Mouse (Mus musculus) right cerebral cortex, postnatal 25 days (tissue): ENCODE measurements at regions not wholly inside any gene's neighbourhood (a gene's known extent, or its start where the extent isn't known, plus 50 kb on each side); places are given as distances from the start of the nearest gene placed in this dataset.

Source experiments
- DNase-seq: peaks from one replicate; pipeline ENCODE4 v3.0.0; 2022

DNA sequence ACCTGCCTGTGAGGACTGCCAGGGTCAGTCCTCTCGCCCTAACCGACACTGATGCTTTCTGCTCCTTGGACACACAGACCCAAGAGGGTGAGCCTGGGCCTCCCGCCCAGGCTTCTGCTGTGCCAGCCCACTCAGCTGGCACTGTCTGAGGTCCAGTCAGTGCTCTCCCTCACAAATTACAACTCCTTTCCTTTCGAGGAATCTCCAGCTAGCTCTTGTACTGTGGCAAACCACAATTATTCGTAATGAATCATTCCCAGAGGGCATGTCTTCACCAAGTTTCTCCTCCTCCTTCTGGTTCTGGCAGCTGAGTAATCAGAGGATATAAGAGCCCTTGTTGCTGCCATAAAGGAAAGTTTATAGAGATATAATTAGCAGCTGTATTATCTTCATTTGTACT lies 155.2 kb downstream of the 9530068E07Rik start:
- DNase-seq = no peak

DNA sequence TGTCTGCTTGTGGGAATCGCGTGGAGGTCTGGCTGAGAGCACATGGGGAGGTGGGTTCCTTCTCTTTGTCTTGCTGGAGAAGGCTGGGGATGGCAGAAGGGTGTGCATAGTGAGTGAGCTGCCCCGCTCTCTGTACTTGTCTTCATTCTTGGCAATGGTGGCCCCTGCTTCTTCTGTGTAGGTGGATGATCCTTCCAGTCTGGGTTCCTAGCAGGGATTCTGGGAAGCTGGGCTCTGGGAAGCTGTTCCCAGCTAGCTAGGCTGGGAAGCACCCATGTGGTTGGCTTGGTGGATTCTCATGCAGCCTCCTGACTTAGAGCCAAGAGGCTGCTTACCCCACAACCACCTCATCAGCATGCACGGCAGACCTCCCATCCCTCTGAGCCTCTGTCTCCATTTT lies 156.6 kb downstream of the 9530068E07Rik start:
- no peak for DNase-seq

DNA sequence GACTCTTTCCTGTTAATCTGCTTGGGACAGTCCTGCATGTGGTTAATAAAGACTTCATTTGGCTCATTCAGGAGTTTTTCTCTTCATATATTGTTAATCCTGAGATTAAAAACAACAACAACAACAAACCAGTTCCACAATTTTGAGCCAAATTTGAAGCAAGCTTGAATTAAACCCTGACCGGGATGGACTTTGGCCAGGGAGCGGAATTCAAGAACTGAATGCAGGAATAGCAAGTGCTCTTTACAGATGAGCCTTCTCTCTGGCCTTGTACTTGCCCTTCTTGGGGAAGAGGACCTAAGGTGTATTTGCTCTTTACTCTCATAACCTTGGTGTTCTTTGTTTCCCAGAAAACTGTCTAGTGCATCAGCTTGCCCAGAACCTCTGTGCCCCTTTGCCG lies 161.6 kb downstream of the 9530068E07Rik start:
- no peak for DNase-seq

DNA sequence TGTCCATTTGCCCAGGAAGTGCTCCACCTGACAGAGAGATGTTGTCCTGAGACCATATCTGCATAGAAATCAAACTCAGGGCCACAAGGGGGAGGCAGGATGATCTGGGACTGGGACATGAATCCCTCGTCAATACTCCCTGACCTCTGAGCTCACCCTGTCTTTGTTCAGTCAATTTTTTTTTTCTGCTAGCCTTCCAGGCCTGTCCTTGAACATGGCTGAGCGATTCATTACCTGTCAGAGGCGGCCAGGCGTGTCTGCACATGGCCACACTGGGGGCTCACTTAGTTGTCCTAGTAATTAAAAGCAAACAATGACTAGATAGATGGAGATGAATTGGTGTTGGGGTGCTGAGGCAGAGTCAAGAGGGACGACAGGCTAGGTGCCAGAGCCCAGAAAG lies 162.6 kb downstream of the 9530068E07Rik start:
- no peak for DNase-seq

DNA sequence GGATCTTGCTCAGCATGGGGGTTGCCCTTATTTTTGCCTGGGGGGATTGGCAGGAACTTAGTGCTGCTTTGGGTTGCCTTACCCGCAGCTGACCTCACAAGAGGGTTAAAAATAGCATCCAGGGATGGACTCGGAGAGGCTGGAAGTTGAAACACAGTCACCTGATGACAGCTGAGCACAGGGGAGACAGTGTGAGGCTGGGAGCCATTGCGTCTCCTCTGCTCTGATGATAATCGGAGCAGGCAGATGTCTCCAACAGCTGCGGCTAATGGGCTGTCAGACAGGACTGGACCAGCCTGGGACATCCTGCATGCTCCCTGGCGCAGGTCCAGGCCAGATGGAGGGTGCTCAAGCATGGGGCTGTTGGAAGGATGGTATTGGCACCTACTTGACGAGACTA lies 165.1 kb downstream of the 9530068E07Rik start:
- no peak for DNase-seq

DNA sequence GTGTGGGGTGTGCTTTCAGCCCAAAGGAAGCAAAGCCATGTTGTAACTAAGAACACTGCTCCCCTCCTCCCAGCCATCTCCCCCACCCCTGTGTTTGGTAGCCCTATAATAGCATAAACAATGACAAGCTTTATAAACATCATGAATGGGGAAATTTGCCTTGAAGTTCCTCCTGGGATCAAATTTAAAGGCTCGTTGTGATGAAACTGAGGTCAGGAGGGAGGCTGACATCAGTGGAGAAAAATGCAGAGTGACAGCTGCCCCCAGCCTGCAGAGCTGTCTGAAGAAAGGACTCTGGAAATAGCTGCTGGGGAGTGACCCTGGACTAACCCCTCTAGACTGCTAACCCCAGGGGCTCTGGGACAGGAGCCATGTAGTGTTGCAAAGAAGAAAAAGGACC lies 169.2 kb downstream of the 9530068E07Rik start:
- no peak for DNase-seq

DNA sequence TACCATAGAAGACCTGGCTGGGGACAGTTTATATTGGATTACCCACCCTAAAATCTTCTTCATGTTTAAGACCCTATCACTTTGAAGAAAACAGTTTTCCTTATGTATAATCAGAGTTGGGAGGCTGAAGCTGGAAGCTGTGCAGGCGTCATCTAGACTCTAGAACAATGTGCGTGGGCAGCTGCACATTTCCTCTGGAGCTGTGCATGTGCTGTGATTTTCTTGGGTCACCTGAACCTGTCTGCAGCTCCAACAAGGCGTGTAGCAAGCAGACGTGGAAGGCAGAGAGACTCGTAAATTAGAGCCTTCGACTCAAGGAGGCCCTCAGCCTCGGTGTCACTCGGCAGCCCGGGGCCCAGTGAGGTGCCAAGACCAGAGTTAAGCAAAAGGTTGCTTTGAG lies 169.8 kb downstream of the 9530068E07Rik start:
- no peak for DNase-seq

DNA sequence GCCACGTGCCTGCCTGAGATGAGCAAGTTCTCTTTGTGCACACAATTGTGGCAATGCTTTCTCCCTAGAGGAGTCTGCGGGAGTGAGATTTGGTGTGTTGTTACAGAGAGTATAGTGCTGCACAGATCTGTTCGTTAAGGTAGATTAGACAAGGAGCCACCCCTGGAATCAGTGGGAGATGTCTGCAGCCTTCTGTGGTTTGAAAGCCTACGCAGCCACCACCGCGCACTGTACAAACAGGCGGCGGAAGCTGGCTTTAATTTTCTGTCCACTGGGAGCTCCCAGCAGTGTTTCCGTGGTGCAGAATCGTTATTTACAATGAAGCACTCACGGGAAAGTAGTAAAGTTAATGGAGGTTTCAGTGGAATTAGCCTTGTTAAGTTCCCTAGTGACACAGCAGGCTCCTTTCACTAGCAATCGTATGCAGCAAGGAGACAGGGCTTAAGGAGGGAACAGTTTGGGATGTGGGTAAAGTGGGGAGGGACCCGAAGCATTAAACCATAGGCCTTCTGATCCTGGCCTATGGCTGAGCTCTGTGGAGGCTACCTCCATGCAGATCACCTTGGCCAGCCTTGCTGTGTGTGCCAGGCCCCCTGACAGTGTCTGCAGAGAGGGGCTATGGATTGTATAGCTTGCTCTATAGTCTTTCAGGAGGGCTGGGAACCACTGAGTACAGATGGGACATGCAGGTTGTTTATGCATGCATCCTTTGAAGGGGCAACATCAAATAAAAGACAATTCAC lies 171.9 kb downstream of the 9530068E07Rik start:
- peak; percentile 31 for DNase-seq

DNA sequence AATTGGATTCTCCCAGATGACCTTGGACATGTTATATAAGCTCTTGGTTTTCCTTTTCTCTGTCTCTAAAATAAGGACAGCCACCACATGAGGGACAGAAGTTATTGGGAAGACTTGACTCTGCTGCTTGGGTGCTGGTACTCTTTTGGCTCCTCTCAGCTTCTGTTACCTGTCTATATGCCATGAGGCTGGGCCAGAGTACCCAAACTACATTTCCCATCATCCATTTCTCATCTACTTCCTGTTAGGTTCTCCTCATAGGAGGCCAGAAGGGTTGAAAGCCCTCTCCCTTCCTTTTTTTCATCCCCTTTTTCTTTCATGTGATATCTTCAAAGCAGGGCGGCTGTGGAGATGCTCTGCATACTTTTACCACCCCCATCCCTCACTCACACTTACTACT lies 172.6 kb downstream of the 9530068E07Rik start:
- no peak for DNase-seq

DNA sequence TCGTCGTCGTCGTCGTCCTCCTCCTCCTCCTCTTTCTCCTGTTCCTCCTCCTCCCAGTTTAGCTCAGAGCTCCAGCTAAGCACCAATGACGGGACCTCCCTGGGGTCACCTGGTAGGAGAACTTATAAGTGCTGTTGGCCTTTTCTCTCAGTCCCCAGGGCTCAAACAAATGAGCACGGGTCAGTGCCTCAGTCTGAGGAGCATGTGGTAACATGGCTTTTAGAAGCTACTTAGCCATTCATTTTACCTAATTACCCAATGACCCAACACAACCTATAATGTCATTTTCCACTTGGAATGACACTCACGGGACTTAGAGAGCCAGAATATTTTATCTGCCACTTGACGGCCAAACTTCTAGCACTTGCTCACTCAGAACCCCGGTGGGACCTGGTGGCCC lies 173.5 kb downstream of the 9530068E07Rik start:
- DNase-seq = no peak

DNA sequence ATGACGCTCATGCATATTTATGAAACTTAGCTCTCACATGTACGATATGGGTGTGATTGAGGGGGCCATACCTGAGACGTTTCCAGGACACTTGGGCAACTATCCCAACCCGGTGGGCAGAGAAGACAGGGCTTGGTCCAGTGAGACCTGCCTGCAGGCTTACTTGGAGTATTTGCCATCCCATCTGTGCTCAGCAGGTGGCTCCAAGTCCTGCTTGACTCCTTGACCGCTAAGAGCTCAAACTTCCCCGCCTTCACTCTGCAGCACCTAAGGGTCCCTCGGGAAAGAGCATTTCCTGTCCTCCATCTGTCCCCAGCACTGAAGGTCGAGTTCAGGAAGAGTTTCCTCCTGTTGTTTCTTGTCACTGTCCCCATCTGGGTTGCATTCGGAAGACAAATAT lies 182.2 kb downstream of the 9530068E07Rik start:
- DNase-seq = no peak

DNA sequence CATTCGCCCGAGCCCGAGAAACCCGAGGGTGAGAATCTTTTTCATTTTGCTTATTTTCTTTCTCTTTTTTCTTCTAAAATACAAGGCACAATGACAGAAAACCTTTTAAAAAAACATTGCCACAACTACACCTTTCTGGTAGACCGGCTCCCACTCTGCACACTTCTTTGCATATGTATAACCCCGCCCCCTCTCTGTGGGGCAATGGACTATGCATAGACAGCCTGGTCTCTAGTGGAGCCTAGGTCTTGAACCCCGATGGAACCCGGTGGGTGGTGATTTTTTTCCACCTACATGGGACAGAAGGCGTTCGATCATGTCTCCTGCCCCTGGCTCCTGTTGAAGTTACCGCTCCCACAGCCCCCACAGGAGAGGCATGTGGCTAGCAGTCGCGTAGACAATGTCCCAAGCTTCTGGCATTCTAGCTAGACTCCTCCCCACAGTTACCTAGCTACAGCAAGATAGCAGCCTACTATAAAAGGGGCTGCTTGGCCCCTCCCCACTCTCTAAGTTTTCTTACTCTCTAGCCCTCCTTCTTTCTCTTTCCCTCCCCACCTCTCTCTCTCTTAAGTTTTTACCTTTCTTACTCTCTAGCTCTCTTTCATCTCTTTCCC lies 183.6 kb downstream of the 9530068E07Rik start:
- no peak for DNase-seq

DNA sequence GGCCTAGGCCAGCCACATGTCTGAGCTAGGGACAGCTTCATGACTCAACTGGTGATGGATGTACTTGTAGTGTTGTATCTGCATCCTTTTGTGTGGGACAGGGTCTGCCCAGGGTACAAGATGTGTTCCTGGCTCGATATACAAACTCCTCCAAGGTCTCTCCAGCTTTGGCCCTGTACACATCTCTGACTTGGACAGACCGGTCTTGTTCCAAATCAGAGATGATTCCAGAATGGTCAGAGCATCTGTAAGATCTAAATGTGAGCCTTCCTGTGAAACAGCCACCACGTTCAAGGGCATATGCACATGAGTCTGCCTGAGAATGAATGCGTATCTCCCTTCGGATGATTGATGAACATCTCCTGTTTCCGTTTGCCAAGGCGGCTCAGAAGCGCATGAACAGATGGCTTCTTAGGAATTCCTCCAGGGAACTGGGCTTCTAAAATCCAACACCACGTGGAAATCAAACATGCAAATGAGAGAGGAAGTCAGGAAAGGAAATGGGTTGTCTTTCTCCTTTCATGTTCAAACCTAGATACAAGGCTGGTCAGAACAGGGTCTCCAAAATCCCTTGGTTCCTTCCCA lies 172.7 kb upstream of the Fstl4 start:
- DNase-seq = no peak

DNA sequence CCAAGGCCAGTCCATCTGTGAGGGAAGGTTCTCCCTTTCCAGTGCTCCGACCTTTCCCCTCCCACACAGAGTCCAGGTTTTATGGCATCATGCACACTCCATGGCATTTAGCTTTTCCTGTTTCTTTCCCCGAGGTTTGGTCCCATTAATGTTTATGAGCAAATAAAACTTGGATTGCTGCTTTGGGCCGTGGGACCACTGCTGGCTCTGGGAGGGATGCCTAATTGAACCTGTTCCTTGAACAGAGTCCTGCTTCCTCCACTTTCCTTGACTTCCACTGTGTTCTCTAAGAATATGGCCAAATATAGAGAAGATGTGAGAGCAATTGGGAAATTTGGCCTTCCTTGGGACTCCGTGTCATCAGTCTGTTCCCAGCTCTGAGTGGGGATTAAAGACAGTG lies 170.3 kb upstream of the Fstl4 start:
- no peak for DNase-seq

DNA sequence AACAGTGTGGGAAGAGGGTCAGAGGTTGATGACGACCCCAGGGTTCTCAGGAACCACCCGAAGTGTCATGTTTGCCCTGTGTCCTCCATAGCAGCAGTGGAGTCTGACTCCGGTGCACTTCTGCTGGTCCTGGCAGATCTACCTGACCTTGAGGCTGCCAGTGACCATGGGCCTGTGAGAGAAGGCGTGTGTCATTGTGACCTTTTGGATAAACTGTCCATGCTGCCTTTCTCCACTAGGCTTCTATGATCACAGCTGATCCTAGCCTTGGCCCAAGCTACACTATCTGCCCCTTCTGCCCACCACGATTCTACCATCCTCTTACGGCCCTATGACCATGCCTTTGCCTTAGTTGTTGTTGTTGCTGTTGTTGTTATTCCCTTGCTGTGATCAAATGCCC lies 163.2 kb upstream of the Fstl4 start:
- no peak for DNase-seq

DNA sequence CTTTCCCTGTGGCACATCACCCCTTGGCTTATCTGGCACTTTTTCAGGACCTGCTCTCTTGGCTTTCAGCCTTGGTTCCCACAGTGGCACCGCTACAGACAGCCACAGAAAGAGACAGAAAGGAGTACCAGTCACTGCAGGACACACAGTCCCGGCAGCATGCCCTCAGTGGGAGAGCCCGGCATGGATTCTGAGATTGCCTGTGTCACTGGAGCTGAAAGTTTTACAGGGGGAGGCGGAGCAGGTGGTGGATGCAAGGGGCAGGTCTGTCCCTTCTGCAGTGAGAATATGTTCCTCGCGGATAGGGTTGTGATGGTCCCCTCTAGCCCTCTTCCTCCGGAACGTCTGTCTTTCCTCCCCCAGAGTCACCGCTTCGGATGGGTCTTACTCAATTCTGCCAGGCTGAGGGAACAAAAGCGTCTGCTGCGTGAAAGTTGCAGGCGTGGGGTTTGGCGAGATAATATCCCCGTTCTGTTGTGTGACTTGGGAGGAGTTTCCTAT lies 162.3 kb upstream of the Fstl4 start:
- DNase-seq = peak; percentile 47

DNA sequence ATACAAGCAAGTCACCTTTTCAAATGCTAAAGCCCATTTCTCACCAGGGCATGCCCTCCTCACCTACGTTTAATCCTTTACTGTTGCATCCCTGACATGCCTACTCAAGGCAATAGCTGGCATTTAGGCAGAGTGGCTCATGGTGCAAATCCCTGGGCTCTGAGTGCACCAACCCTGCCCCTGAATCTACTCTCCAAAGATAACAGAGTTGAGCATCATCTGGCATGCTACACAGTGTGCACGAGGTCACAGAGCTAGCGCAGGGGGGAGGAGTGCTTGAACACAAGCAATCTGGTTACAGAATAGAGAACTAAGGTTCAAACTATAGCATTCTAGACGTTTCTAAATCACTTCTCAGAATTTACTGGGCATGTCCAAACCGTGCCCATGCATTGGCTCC lies 161.6 kb upstream of the Fstl4 start:
- no peak for DNase-seq

DNA sequence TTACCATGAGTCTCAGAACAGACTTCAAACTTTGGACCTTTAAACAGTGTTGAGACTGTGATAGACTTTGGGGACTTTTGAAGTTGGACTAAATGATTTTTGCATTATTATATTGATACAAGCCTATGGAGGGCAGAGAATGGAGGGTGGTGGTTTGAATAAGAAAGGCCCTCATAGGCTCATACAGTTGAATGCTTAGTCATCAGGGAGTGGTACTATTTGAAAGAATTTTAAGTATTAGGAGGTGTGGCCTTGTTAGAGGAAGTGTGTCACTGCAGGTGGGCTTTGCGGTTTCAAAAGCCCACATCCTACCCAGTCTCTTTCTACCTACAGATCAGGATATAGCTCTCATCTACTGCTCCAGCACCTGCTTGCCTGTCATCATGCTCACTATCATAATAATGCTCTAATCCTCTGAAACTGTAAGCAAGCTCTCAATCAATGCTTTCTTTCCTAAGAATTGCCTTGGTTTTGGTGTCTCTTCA lies 153.7 kb upstream of the Fstl4 start:
- no peak for DNase-seq

DNA sequence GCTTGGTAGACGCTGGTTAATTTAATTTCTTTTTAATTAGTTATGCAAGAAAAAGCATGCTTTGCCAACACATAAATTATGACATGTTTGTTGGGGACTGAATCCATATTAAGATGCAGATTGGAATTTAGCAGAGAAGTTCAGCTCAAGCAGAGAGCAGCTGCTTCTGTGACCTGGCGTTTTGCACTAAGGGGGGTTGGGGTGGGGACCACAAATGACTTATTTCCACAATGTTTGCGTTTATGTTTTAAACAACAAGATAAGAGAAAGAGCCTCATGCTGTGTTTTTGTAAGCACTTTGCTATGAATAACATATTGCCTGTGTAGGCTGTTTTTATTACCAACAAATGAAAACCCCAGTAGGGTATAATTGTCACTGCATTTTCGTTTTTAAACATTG lies 148.8 kb upstream of the Fstl4 start:
- DNase-seq = no peak

DNA sequence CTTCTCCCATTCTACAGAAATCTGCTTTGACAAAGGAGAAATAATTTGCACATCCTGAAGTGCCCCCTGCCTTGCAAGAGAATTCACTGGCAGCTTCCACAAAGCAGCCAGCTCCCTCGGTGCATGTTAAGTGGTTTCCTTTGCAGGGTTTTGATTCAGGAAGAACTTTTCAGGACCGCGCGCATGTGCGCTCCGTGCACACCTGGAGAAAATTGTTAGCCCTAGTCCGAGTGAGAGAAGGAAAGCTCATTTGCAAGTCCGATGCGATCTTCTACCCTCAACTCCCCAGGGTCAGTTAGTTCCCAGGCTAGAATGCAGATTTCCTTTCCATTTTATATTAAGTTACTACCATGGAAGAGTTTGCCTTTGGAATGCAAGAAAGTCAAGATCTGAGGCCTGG lies 145.8 kb upstream of the Fstl4 start:
- DNase-seq = no peak

DNA sequence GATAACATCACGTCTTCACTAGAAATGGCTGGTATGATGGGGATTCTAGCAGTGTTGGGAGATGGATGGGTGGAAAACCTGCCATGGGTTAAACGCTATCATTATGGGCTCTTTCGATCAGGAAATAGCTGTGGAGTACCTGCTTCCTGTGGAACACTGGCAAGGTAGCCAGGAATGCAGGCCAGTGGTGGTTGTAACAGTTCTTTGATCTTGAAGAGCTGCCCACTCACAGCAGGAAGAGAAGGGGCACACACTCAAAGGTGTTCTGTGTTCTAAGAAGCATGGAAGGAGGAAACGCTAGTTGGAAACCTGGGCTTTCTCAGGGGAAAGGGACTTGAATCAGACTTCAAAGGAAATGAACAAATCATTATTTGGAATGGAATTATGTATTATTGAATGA lies 141.6 kb upstream of the Fstl4 start:
- DNase-seq = no peak

DNA sequence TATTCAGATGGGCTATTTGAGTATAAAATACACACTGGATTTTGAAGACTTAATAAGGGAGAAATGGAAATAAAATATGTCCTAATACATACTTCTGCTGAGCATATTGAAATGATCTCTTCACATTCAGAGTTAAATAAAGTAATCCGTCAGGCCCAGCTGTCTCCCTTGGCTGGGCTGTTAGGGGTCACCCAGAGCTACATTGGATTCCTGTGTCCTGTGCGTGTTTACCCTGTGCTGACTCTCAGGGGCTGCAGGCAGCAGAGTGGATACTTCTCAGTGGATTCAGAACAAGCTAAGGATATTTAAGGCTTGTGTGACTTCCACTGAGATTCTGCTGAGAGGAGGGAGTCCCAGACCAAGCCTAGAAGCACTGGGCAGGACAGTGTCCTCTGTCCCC lies 135.6 kb upstream of the Fstl4 start:
- DNase-seq = no peak

DNA sequence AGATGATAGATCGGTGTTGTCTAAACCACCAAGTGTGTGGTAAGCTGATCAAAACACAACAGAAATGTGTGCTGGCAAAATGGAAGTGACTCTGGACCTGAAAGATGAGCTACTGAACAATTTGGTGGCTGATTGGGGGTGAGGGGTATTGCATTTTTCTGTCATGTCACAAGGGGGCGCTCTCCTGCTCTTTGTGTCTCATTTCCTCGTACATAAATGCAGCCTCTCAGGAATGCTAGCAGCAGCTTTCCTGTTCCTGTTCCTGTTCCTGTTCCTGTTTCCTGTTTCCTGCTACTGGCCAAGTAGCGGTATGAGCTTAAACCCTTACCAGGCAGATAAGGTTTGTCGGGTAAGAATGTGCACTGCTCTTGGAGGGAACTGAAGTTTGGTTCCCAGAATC lies 134.7 kb upstream of the Fstl4 start:
- DNase-seq = no peak

DNA sequence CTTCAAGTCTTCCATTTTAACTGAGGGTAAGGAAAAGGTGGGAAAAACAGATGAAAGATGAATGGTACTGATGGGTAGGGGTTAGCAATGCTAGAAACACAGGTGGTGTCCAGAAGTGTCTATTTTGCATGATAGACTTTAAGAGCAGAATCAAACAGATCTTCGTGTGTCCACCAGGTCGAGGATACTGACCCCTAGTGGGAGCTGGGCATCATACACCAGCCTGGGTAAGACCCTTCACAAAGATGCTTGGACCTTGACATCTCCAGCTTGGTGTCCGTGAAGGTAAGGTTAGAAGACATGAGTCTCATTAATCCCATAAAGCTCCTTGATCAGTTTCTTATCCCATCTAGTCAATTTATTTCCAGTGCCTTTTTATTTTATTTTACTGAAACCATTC lies 132.9 kb upstream of the Fstl4 start:
- no peak for DNase-seq
